Mouse (Mus musculus) kidney, postnatal 4 days (tissue): ENCODE data around the gene Ipo13.

Experiments used
- DNase-seq, 2 experiments: peaks; one replicate each; pipeline ENCODE4 v3.0.0; 2021; ENCODE audit warnings: mixed read lengths in 2 of 2

The Ipo13 gene

GRCm38 (mm10) chr4:117913421-117913820 is 1.4 kb downstream of the Ipo13 start:
- peak; percentile 31 to 50 for DNase-seq

GRCm38 (mm10) chr4:117912685-117913273 is 2.0 kb downstream of the Ipo13 start:
- no peak for DNase-seq

GRCm38 (mm10) chr4:117912131-117912561 is 2.7 kb downstream of the Ipo13 start:
- no peak for DNase-seq

DNA sequence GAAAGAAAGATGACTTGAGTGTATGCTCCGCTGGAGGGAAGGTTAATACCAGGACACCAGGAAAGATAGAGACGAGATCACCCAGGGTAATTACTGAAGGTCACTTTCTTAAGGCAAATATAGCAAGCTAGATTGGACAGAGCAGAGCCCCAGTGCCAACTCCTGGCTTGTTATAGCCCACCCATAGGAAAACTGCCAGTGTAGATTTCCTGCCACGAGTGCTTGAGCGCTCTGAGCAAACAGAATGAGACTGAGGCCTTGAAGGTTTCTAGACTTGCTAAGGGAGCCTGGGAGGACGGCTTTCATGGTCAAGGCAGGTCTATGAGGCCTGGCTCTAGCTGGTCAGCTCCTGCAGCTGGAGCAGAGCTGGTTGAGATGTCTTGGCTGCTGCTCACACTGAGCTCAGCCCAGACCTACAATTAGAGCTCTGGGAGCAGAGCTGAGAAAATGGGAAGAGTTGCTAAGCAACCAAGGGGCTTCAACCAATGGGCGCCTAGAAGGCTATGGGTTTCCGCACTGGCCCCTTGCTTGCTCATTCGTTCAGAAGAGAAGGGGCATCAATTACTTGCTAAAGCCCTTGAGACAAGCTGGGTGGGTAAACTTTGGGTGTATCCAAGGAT is 5.9 kb downstream of the Ipo13 start:
- DNase-seq: no peak

DNA sequence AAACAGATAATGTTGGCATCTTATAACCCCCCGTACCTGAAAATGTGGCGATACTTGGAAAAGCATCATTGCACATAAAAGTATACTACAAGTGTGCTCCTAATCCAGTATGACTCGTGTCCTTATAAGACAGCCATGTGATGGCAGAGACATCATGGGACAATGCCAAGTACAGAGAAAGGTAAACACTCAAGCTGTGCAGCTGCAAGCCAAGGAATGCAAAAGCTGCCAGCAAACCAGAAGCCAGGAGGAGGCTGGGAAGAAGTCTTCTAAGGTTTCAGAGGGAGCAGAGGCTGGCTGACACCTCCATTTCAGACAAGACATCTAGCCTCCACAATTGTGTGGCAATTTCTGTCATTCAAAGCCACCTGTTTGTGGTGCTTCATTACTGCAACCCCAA is 8.6 kb downstream of the Ipo13 start:
- no peak for DNase-seq

GRCm38 (mm10) chr4:117904761-117905160 is 10.0 kb downstream of the Ipo13 start:
- DNase-seq: no peak

DNA sequence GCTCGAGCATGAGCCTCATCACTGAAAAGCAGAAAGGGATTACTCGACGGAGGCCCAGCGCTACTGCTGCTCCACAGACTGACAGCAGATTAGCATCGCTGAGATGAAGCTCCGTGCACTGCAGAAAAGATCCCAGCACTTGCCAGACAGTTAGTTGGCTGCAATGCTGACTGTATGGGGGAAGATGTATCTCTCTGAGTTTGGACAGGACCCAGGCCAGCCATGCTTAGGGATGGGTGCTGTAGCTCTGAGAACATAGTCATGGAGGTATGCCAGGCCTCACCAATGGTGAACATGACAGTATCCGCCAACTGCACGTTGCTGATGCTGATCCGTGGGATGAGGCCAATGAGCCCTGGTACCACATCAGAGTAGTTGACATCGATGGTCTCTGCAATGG is 10.7 kb downstream of the Ipo13 start:
- no peak for DNase-seq

- DNase-seq: no peak
Measured at GRCm38 (mm10) chr4:117898111-117898510, 16.7 kb downstream of the Ipo13 start.

GRCm38 (mm10) chr4:117896031-117896430 is 18.8 kb downstream of the Ipo13 start:
- DNase-seq: no peak

- DNase-seq: no peak
Measured at GRCm38 (mm10) chr4:117895339-117895738, 19.5 kb downstream of the Ipo13 start.

DNA sequence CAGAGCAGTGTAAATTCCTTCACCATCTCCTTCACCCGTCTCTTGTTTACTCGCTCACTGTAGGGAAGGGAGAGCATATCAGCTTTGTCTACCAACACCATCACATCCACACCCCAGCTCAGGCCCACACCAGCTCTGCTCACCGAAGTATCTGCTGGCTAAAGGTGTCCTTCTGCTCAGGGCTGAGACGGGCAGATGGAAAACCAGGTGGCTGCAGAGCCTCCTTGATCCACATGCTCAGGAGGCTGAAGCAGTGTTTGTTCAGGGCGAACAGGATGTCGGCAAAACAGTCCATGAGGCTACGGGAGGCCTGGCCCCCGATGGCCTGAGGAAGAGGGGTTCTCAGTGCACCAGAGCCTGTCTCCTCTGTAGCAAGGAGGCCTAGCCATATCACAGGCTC is 20.2 kb downstream of the Ipo13 start:
- no peak for DNase-seq

- peak; percentile 86 to 87 for DNase-seq
Measured at GRCm38 (mm10) chr4:117893376-117893775, 21.4 kb downstream of the Ipo13 start.

DNA sequence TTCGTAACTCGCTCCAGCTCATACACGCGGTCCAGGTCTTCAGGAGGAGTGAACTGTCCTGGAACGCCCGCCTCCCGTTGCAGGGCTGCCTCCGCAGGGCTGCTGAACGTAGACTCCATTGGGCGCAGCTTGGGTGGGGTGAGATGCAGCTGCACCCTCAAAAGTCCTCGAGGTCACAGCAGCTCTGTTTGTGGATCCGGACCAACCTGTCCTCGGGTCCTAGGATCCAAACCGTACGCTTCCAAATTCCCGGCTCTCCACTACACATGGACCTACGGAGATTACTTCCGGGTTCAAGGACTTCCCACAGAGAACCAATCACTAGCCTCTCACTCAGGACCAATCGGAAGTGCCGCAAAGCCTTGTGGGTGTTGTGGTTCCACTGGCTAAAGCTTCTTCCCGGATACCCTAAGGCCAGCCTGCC is 23.0 kb downstream of the Ipo13 start, which contains the start of gene Dph2:
Dph2 (minus strand) TSS at position 295 of the 424 bp plus-strand sequence.
- DNase-seq: peak; percentile 80 to 86

DNA sequence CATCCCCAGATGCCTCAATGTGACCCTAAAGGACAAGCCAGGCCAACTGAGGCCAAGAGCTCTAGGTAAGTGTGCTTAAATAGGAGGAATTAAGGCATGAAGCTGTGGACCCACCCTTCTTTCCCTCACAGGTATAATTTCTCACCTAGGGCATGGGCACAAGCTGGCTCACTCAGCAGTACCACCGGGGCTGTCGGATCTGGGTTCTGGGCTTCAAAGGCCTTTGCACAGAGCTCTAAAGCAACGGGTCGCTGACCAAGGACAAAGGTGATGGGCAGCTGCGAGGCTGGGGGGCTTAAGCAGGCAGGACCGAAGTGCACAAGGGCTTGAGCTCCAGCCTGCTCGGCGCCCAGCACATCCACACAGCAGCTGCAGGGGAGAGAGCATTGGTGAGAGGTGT is 24.0 kb downstream of the Ipo13 start:
- DNase-seq: no peak

DNA sequence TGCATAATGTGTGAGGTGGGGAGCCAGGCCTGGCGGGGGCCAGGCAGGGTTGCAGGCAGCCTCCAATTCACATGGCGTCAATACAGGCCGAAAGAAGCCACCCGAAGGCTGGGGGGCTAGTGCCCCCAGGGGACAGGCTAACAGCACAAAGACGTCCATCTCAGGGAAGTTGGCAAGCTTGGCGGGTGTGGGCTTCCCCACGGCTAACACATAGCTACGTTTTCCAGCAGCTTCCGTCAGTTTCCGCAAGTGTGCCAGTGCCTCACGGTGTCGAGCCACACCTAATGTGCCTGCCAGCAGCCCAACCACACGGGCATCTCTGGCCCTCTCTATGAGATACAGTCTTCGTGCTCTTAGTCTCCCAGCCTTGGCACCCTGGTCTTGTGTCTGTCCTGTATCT is 24.8 kb downstream of the Ipo13 start:
- DNase-seq: no peak

GRCm38 (mm10) chr4:117889471-117889870 is 25.3 kb downstream of the Ipo13 start:
- DNase-seq: no peak

- DNase-seq: no peak
Measured at GRCm38 (mm10) chr4:117887920-117888319, 26.9 kb downstream of the Ipo13 start.

DNA sequence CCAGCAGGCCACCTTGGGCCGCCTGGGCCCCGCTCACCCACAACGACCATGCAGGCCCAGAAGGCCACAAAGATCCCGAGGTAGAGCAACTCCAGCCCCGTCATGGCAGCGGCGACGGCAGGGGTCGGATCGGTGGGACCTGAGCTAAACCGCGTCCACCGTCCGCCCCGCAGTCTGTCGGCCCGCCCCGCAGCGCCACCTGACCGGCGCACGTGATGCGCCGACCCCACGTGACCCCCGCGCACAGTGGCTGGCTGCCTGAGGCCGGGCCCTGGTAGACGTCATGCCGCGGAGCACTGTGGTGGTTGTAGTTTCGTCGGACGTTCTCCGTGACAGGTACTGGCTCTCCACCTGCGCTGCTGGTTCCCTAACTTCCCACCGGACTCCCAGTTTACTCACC is 27.7 kb downstream of the Ipo13 start, which contains the start of gene Atp6v0b:
Atp6v0b (minus strand) TSS at position 201 of the 400 bp plus-strand sequence.
- peak; percentile 97 for DNase-seq

DNA sequence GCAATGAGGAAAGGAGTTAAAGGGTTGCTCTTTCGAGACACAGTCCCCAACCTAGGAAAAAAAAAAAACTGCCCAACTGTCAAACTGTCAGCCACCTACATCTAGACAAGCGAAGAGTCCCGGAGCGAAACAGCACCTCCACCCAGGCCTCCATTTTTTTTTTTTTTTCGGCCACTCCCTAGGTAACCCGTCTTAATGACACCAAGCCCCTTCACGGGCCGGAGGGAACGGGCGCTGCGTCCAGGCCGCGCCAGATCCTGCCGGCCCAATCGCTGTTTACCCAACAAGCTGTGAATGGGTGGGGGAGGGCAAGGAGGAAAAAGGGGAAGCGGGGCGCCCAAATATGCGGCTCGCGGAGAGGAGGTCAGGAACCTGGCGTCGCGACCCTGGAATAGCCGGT is 28.2 kb downstream of the Ipo13 start:
- DNase-seq: peak; percentile 31 to 46

DNA sequence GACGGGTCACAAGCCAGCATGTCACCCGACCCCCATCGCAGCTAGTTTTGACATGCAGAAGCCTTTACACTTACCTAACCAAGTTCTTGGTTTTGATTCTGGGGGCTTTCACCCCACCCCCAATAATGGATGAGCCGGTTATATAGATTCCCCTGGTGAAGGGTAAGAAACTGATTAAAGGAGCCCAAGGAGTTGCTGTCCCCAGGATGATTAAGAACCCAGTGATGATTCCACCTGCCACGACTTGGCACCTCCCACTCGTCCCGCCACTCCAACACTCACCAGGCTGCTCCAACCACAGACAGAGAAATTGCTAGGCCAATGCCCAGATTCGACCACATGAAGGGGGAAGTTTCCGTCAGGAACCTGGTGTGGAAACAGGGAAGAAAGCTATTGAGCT is 28.8 kb downstream of the Ipo13 start:
- DNase-seq: no peak

DNA sequence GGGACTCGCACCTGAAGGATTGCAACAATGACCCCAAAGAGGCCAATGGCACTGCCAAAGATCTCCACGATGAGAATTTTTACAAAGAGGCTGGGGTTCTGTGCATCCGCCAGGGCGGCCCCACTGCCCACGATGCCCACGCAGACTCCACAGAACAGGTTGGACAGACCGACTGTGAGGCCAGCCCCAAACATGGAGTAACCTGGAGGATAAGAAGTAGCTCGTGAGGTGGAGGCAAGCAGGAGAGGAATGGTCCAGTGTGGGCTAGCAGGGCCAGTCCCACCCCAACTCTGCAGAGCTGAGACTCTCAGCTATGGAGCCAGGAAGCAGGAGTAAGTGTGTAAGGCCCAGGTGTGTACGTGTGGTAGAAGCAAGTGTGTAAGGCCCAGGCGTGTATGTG is 29.7 kb downstream of the Ipo13 start:
- no peak for DNase-seq

DNA sequence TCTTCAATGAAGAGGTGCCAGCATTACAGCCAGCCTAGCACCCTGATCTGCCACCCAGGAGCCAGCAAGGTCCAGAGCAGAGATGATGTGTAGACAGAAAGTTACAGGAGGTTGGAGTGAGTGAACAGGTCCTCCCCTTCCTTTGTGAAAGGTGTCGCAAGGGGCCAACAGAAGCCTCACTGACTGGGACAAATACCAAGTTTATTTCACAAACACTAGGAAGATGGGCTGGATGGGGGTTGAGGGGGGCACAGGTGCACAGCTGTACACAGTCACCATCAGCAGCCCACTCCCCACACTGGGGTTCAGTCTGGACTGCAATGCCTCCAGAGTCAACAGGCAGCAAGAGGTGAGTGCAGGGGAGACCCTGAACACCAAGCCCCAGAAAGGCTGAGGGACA is 30.7 kb downstream of the Ipo13 start:
- DNase-seq: no peak

- DNase-seq: peak; percentile 75 to 82
Measured at GRCm38 (mm10) chr4:117882701-117883691, 31.8 kb downstream of the Ipo13 start, which contains the start of gene B4galt2. TSS of gene B4galt2 (minus strand) at chr4:117883487.
